ENCODE assay signal across 10 mouse cellular contexts in the genomic region with DNA sequence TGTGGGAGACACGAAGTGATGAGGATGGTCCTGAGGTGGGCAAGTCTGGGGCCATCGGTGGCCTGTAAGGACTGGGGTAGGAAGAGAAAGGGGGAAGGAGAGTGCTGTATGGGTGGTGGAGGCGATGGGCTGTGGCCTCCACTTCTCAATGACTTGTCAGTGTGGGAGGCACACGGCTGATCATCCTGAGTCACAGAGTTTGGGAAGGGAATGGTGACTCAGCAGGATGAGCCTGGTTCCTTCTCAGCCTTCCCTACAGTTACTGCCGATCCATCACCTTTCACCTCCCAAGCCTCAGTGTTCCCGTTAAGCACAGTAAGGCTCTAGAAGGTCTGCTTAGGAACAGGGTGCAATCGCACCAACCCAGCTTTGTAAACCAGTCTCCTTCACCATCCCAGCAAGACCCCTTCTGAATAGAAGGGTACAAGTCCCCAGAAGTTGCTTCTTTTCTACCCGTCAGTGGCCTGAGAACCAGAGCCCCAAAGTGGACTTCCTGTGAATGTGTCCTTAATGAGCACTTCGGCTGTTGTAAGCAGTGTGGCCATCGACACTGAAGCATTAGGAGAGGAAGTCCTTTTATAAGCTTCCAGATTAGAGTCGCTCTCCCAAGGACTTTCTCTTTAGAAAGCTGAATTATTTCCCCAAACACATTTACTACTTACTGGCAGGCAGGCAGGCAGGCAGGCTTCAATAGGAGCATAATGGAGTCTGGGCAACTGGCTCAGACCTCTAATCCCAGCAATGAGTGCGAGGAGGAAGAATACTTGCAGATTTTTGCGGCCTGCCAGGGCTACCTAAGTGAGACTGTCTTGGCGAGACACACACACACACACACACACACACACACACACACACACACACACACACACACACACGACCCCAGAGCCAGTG. TPM values are rescaled to one million over a fixed set of nuclear protein-coding genes. Genes with fewer than 3 reads are reported as not detected.
DNase-seq lines count a peak whose midpoint lies in the region; ATAC-seq and TF ChIP-seq lines count a peak whose summit lies in the region.
"Had no signal": no experiment of that assay in that cellular context is flagged by ENCODE, and none has a peak within 500 bp of the region (broad histone marks: within the 10 kb centered on the region; RNA-seq: fewer than 3 reads in every experiment).

No protein-coding gene starts in this region.

- H3K27ac ChIP-seq in midbrain, embryonic 13.5 days, result no peak overlapping the region
- no peak overlapping the region for H3K27ac ChIP-seq in midbrain, embryonic 10.5 days (replicated peaks)
- H3K27ac ChIP-seq in forebrain, embryonic 14.5 days (ENCODE audit: low read depth, low read length), result no peak overlapping the region
- H3K27ac ChIP-seq: limb, embryonic 12.5 days; neural tube, embryonic 13.5 days had no signal

- peak; percentile 65; the same call in 1 of the 2 replicates for ATAC-seq in midbrain, embryonic 13.5 days
- ATAC-seq in forebrain, embryonic 14.5 days, result no peak

- no peaks in the 10 kb centered on the region for H3K27me3 ChIP-seq in midbrain, embryonic 13.5 days
- H3K27me3 ChIP-seq in midbrain, embryonic 10.5 days (ENCODE audit: low read depth, poor library complexity, severe bottlenecking), result no peaks in the 10 kb centered on the region
- H3K27me3 ChIP-seq in forebrain, embryonic 14.5 days (replicated peaks; ENCODE audit: control insufficient read depth, insufficient read depth, low read length), result no peaks in the 10 kb centered on the region
- H3K27me3 ChIP-seq in myocyte (ENCODE audit: control insufficient read depth, insufficient read depth, insufficient read length), result no peaks in the 10 kb centered on the region
- H3K27me3 ChIP-seq: limb, embryonic 12.5 days; neural tube, embryonic 13.5 days had no signal

- no peak for TF ChIP-seq POLR2A in myocyte (IDR thresholded peaks at IDR 0.05; ENCODE audit: insufficient read length, low read depth)

- DNase-seq in adrenal gland, adult (ENCODE audit: inconsistent age in 2 of 2, low spot score in 1 of 2), result peak; percentile 80 to 88
- DNase-seq in adrenal gland, postnatal 4 days (ENCODE audit: low spot score in 2 of 2), result no peak
- no peak for DNase-seq in midbrain, embryonic 10.5 days (ENCODE audit: low spot score)
- DNase-seq in forebrain, embryonic 14.5 days (ENCODE audit: low spot score), result peak; percentile 2
- no peak for DNase-seq in urinary bladder, postnatal 36 days (ENCODE audit: low spot score in 2 of 2)
- DNase-seq in spleen, postnatal 4 days (ENCODE audit: low spot score in 2 of 2), result no peak

- H3K4me2 ChIP-seq in midbrain, embryonic 13.5 days (replicated peaks), result no peak overlapping the region
- no peak overlapping the region for H3K4me2 ChIP-seq in forebrain, embryonic 14.5 days (ENCODE audit: low read length)
- H3K4me2 ChIP-seq in myocyte (ENCODE audit: low read depth), result peak overlapping the region; percentile 16
- H3K4me2 ChIP-seq: limb, embryonic 12.5 days; neural tube, embryonic 13.5 days had no signal

- peaks cover 49% of the 10 kb centered on the region for H3K36me3 ChIP-seq in midbrain, embryonic 13.5 days
- H3K36me3 ChIP-seq in midbrain, embryonic 10.5 days, result peaks cover 65% of the 10 kb centered on the region
- peaks cover 50% of the 10 kb centered on the region for H3K36me3 ChIP-seq in forebrain, embryonic 14.5 days (ENCODE audit: control insufficient read depth, insufficient read depth, low read length)
- H3K36me3 ChIP-seq in myocyte (ENCODE audit: control insufficient read depth, insufficient read depth), result peaks cover 17% of the 10 kb centered on the region

- H3K79me2 ChIP-seq in myocyte (ENCODE audit: control insufficient read depth, insufficient read depth), result no peaks in the 10 kb centered on the region

- no peak overlapping the region for H3ac ChIP-seq in myocyte (ENCODE audit: control insufficient read depth, insufficient read length)

- WGBS in midbrain, embryonic 13.5 days, result 70% methylated on average over 15 of the region's 15 CpGs
- 77% methylated on average over 15 of the region's 15 CpGs for WGBS in midbrain, embryonic 10.5 days
- 71% methylated on average over 15 of the region's 15 CpGs for WGBS in forebrain, embryonic 14.5 days

- H3K4me1 ChIP-seq in midbrain, embryonic 13.5 days (replicated peaks), result no peaks in the 10 kb centered on the region
- H3K4me1 ChIP-seq in midbrain, embryonic 10.5 days, result no peaks in the 10 kb centered on the region
- no peaks in the 10 kb centered on the region for H3K4me1 ChIP-seq in forebrain, embryonic 14.5 days (ENCODE audit: control insufficient read depth, insufficient read depth, low read length)
- H3K4me1 ChIP-seq: limb, embryonic 12.5 days; neural tube, embryonic 13.5 days had no signal

- no peaks in the 10 kb centered on the region for H3K9me3 ChIP-seq in midbrain, embryonic 13.5 days
- H3K9me3 ChIP-seq in midbrain, embryonic 10.5 days (replicated peaks), result no peaks in the 10 kb centered on the region
- no peaks in the 10 kb centered on the region for H3K9me3 ChIP-seq in forebrain, embryonic 14.5 days (replicated peaks; ENCODE audit: control insufficient read depth, low read length)
- H3K9me3 ChIP-seq: limb, embryonic 12.5 days; neural tube, embryonic 13.5 days had no signal

- no peak overlapping the region; the same call in 1 of the 2 replicates for H3K9ac ChIP-seq in midbrain, embryonic 13.5 days (replicated peaks)
- H3K9ac ChIP-seq in forebrain, embryonic 14.5 days (ENCODE audit: low read length), result no peak overlapping the region
- H3K9ac ChIP-seq: limb, embryonic 12.5 days; neural tube, embryonic 13.5 days had no signal

- H3K4me3 ChIP-seq in midbrain, embryonic 13.5 days (replicated peaks), result no peak overlapping the region
- H3K4me3 ChIP-seq in midbrain, embryonic 10.5 days, result no peak overlapping the region
- no peak overlapping the region for H3K4me3 ChIP-seq in forebrain, embryonic 14.5 days (ENCODE audit: low read depth, low read length)
- H3K4me3 ChIP-seq in myocyte, result no peak overlapping the region
- H3K4me3 ChIP-seq: limb, embryonic 12.5 days; neural tube, embryonic 13.5 days had no signal

TF ChIP-seq in myocyte, 11 proteins besides CTCF, POLR2A, EP300 and RAD21:
- TF ChIP-seq SRF (IDR thresholded peaks at IDR 0.05; ENCODE audit: control insufficient read depth, insufficient read length, low read depth) (no peak), CEBPB (IDR thresholded peaks at IDR 0.05; ENCODE audit: insufficient read depth, poor library complexity, severe bottlenecking) (no peak), POLR2AphosphoS2 (IDR thresholded peaks at IDR 0.05; ENCODE audit: insufficient read length, low read depth) (no peak), TCF12 (IDR thresholded peaks at IDR 0.05; ENCODE audit: insufficient read depth, poor library complexity, severe bottlenecking) (no peak), REST (IDR thresholded peaks at IDR 0.05; ENCODE audit: insufficient read depth, insufficient read length) (no peak), USF1 (IDR thresholded peaks at IDR 0.05; ENCODE audit: low read depth) (no peak), TCF3 (IDR thresholded peaks at IDR 0.05; ENCODE audit: insufficient read length, low read depth) (no peak), MYOD1 (IDR thresholded peaks at IDR 0.05; ENCODE audit: control insufficient read depth in 1 of 3, insufficient read length in 2 of 3, low read depth in 2 of 3) (no peak), MYOG (IDR thresholded peaks at IDR 0.05; ENCODE audit: control insufficient read depth in 1 of 3, insufficient read depth in 1 of 3, insufficient read length in 2 of 3, low read depth in 2 of 3) (no peak)
TF ChIP-seq in myocyte: peak in this region for 0.

RNA-seq across cellular contexts. Expression of gene Rft1, which starts 17.2 kb away (rescaled TPM):
- 10 to 100 TPM; 32.8 to 36.3 TPM for total RNA-seq in adrenal gland, postnatal 4 days (2021)
- 10.8 and 10.9 TPM in 2 replicates for polyA plus RNA-seq in midbrain, embryonic 13.5 days (2015; fragmentation: Nextera tagmentation; extraction: Ambion mirVana)
- 14.8 and 15.3 TPM in 2 replicates for polyA plus RNA-seq in midbrain, embryonic 10.5 days (2016; fragmentation: Nextera tagmentation; extraction: Ambion mirVana)
- polyA plus RNA-seq in forebrain, embryonic 14.5 days (2014; fragmentation: Nextera tagmentation; extraction: Ambion mirVana), result 6.0 and 6.7 TPM in 2 replicates
- polyA plus RNA-seq in myocyte (2012; fragmentation: generic; extraction: Trizol), result 12.3 TPM

RNA-seq across cellular contexts. Expression of gene Sfmbt1, which starts 43.3 kb away (rescaled TPM):
- total RNA-seq in adrenal gland, postnatal 4 days (2021), result 10 to 100 TPM; 29.2 to 30.2 TPM
- 21.2 and 21.5 TPM in 2 replicates for polyA plus RNA-seq in midbrain, embryonic 13.5 days (2015; fragmentation: Nextera tagmentation; extraction: Ambion mirVana)
- 22.4 and 22.6 TPM in 2 replicates for polyA plus RNA-seq in midbrain, embryonic 10.5 days (2016; fragmentation: Nextera tagmentation; extraction: Ambion mirVana)
- polyA plus RNA-seq in forebrain, embryonic 14.5 days (2014; fragmentation: Nextera tagmentation; extraction: Ambion mirVana), result 19.7 and 20.5 TPM in 2 replicates
- 2.8 TPM for polyA plus RNA-seq in myocyte (2012; fragmentation: generic; extraction: Trizol)

RNA-seq across cellular contexts. Expression of gene Prkcd, which starts 45.3 kb away (rescaled TPM):
- total RNA-seq in adrenal gland, postnatal 4 days (2021), result 100 to 1,000 TPM; 197 to 224 TPM
- 14.5 and 17.4 TPM in 2 replicates for polyA plus RNA-seq in midbrain, embryonic 13.5 days (2015; fragmentation: Nextera tagmentation; extraction: Ambion mirVana)
- 20.8 and 23.2 TPM in 2 replicates for polyA plus RNA-seq in midbrain, embryonic 10.5 days (2016; fragmentation: Nextera tagmentation; extraction: Ambion mirVana)
- polyA plus RNA-seq in forebrain, embryonic 14.5 days (2014; fragmentation: Nextera tagmentation; extraction: Ambion mirVana), result 17.9 and 19.5 TPM in 2 replicates
- polyA plus RNA-seq in myocyte (2012; fragmentation: generic; extraction: Trizol), result 23.6 TPM

Comparison
In these comparisons a context has a peak if more than half of its experiments do, and no peak if none do; other contexts are left out.
1. DNase-seq: peak in adrenal gland, adult (2 of 2) and forebrain, embryonic 14.5 days (single experiment); none in adrenal gland, postnatal 4 days (0 of 2), midbrain, embryonic 10.5 days (single experiment), urinary bladder, postnatal 36 days (0 of 2) and spleen, postnatal 4 days (0 of 2).